Mouse (Mus musculus) testis, adult 2 months (tissue): ENCODE data around the gene Gm20388. TPM values are rescaled to one million over a fixed set of nuclear protein-coding genes. Genes with fewer than 3 reads are reported as not detected.

Experiments
- H3K27ac ChIP-seq: fragments of 200-500 bp; 2 replicates; pipeline ENCODE4 v1.5.1; 2012; ENCODE audit warnings: low read depth, low read length; ENCODE audit not compliant: control insufficient read depth, insufficient read depth
- H3K27me3 ChIP-seq: fragments of 200-500 bp; 2 replicates; pipeline ENCODE4 v1.6.1; 2012; ENCODE audit warnings: mild to moderate bottlenecking, low read length, moderate library complexity; ENCODE audit not compliant: control insufficient read depth, insufficient read depth
- H3K36me3 ChIP-seq: fragments of 200-500 bp; 2 replicates; pipeline ENCODE4 v1.6.1; 2012; ENCODE audit warnings: mild to moderate bottlenecking, low read length; ENCODE audit not compliant: control insufficient read depth, insufficient read depth
- H3K4me1 ChIP-seq: fragments of 200-500 bp; 2 replicates; pipeline ENCODE4 v1.6.1; 2012; ENCODE audit warnings: low read length; ENCODE audit not compliant: control insufficient read depth, insufficient read depth
- H3K4me3 ChIP-seq: fragments of 200-500 bp; 2 replicates; pipeline ENCODE4 v1.5.1; 2012; ENCODE audit warnings: low read depth, mild to moderate bottlenecking, low read length, moderate library complexity, mixed read lengths; ENCODE audit not compliant: control insufficient read depth
- CTCF ChIP-seq: fragments of 200-500 bp; IDR thresholded peaks from 2 replicates; pipeline ENCODE4 v1.5.1; 2012; ENCODE audit warnings: low read depth, mild to moderate bottlenecking, inconsistent platforms, low read length, moderate library complexity; ENCODE audit not compliant: control insufficient read depth, insufficient read depth, insufficient replicate concordance
- POLR2A ChIP-seq: fragments of 200-500 bp; IDR thresholded peaks from 2 replicates; pipeline ENCODE4 v1.6.1; 2012; ENCODE audit warnings: low read depth, mild to moderate bottlenecking, inconsistent platforms, low read length, moderate library complexity; ENCODE audit not compliant: control insufficient read depth
- polyA plus RNA-seq: library from polyadenylated mRNA; depleted of rRNA; stranded (reverse); fragments of >200 nt; gene quantifications from 2 replicates; pipeline ENCODE4 v1.2.3, GENCODE M21; 2012

Gm20388 gene
- polyA plus RNA-seq, 1 experiment: 5.6 TPM

GRCm38 (mm10) chr8:122111745-122112144, 2201.1 kb downstream of the Gm20388 start:
- no peaks in the 10 kb centered on the region for H3K27me3 ChIP-seq
- H3K4me3 ChIP-seq: no peak overlapping the region
- no peak for TF ChIP-seq CTCF
- no peaks in the 10 kb centered on the region for H3K36me3 ChIP-seq
- H3K4me1 ChIP-seq: peaks cover 3% of the 10 kb centered on the region
- no peak overlapping the region for H3K27ac ChIP-seq

- H3K4me3 ChIP-seq: no peak overlapping the region
- TF ChIP-seq CTCF (no peak), POLR2A (no peak)
- peaks cover 3% of the 10 kb centered on the region for H3K4me1 ChIP-seq
- no peaks in the 10 kb centered on the region for H3K36me3 ChIP-seq
- H3K27ac ChIP-seq: no peak overlapping the region
- H3K27me3 ChIP-seq: no peaks in the 10 kb centered on the region
Measured at GRCm38 (mm10) chr8:122112264-122112965, 2201.8 kb downstream of the Gm20388 start.

GRCm38 (mm10) chr8:122114890-122115289, 2204.2 kb downstream of the Gm20388 start:
- peaks cover 3% of the 10 kb centered on the region for H3K4me1 ChIP-seq
- no peaks in the 10 kb centered on the region for H3K27me3 ChIP-seq
- H3K4me3 ChIP-seq: no peak overlapping the region
- TF ChIP-seq CTCF (no peak), POLR2A (no peak)
- H3K36me3 ChIP-seq: no peaks in the 10 kb centered on the region
- H3K27ac ChIP-seq: no peak overlapping the region

- H3K4me3 ChIP-seq: no peak overlapping the region
- H3K36me3 ChIP-seq: no peaks in the 10 kb centered on the region
- no peaks in the 10 kb centered on the region for H3K27me3 ChIP-seq
- TF ChIP-seq POLR2A: no peak
- TF ChIP-seq CTCF: no peak
- H3K4me1 ChIP-seq: no peaks in the 10 kb centered on the region
- no peak overlapping the region for H3K27ac ChIP-seq
Measured at GRCm38 (mm10) chr8:122116716-122117357, 2206.2 kb downstream of the Gm20388 start.

GRCm38 (mm10) chr8:122118097-122118496, 2207.5 kb downstream of the Gm20388 start:
- Histone ChIP-seq H3K27ac (no peak overlapping the region), H3K36me3 (no peaks in the 10 kb centered on the region), H3K4me3 (no peak overlapping the region), H3K4me1 (no peaks in the 10 kb centered on the region), H3K27me3 (no peaks in the 10 kb centered on the region)
- TF ChIP-seq CTCF (no peak), POLR2A (no peak)

- H3K27ac ChIP-seq: no peak overlapping the region
- no peak overlapping the region for H3K4me3 ChIP-seq
- no peaks in the 10 kb centered on the region for H3K36me3 ChIP-seq
- no peaks in the 10 kb centered on the region for H3K4me1 ChIP-seq
- H3K27me3 ChIP-seq: no peaks in the 10 kb centered on the region
- TF ChIP-seq POLR2A: no peak
- no peak for TF ChIP-seq CTCF
Measured at GRCm38 (mm10) chr8:122118536-122118935, 2207.9 kb downstream of the Gm20388 start.

- Histone ChIP-seq H3K4me3 (no peak overlapping the region), H3K27ac (no peak overlapping the region), H3K27me3 (no peaks in the 10 kb centered on the region), H3K36me3 (no peaks in the 10 kb centered on the region), H3K4me1 (no peaks in the 10 kb centered on the region)
- TF ChIP-seq CTCF (peak; percentile 14; the same call in 1 of the 2 replicates), POLR2A (no peak)
Measured at GRCm38 (mm10) chr8:122124326-122124725, 2213.7 kb downstream of the Gm20388 start.
